Mouse (Mus musculus) naive thymus-derived CD4-positive, alpha-beta T cell, adult 2 months (primary cell): ENCODE data around the gene Drc7.
"Not testable (repeated sequence)": the region's sequence is repeated elsewhere in the genome, so short reads cannot be mapped to it uniquely, and the experiment has no call there.

Experiments
- DNase-seq: peaks from one replicate; pipeline ENCODE4 v3.0.0-alpha.2; 2011; ENCODE audit warnings: low read depth

Gene Drc7

DNA sequence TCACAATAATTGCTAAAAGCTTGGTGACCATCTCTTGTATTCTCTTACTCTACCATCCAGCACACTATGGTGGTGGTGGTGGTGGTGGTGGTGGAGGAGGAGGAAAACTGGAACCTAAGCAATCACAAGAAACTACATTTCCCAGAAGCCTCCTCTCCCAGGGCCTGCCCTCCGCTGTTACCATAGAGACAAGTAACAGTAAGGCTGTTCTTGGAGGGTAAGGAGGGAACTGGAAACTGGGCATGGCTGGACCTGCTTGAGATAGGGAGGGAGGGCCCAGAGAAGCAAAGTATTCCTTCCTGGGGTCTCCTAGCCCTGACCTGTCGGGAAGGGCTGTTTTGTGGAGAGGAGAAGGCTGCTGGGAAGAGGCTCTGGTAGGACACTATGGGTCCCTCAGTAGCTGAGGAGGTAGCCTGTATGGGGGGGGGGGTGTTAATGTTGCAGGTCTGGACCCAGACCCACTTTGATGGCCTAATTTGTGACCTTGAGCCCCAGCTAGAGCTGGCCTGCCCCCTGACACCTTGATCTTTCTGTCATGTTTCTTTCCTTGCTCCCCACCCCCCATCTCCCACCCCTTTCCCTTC is at the start of gene Drc7:
Gene Drc7 (plus strand): TSS at position 177 of the 584 bp plus-strand sequence.
- no peak for DNase-seq

DNA sequence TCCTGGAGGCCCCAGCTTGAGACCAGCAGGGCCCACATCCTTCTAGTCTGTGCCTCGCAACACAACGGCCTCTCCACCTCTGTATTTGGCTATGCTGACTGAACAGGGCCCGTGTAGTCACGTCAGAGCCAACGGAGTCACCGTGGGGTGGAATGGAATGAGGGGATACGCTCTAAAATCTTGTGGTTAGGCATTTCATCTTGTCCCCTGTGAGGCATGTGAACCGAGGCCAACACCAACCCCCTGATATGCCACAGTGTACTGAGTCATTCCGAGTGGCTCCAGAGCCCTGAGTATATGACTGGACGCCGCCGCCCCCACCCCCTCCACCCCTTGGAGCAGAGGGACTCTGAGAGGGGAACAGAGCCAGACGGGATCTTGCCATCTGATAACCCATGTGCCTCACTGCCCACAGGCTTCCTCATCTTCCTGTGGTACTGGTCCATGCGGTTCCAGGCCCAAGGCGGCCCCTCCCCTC is 42.4 kb upstream of the Drc7 start:
- no peak for DNase-seq

DNA sequence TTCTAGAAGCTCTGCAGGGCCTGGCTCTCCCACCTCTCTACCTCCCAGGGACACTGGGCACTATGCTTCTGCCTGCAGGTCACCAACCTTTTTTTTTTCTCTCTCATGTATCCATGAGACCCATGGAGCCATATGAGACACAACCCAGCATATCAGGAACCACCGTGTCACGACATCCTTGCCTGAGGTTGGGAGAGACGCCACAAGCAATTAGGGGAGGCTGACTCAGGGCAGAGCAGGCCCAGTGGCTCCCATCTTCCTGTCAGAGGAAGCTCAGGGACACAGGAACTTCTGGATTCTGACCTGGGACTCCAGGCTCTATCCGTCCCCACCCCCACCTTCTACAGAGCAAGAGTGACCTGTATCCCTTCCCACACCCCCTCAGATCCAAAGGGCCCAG is 39.0 kb upstream of the Drc7 start:
- DNase-seq = no peak

DNA sequence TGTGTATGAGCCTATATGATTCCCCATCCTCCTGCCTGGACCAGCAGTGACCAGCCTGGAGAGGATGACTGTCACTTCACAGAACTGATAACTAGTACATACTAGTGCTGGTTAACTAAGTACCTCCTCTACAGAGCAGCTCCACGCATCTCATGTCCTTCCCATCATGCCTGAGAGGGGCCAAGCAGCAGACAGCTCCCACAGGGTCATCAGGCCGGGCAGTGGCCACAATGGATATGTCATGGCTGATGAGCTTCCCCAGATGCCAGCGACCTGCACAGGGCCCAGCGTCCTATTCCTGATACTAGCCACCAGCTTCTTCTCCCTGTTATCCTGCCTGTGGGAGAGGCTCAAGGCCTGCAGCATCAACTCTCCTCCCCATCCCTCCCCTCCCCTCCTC is 38.2 kb upstream of the Drc7 start:
- no peak for DNase-seq

DNA sequence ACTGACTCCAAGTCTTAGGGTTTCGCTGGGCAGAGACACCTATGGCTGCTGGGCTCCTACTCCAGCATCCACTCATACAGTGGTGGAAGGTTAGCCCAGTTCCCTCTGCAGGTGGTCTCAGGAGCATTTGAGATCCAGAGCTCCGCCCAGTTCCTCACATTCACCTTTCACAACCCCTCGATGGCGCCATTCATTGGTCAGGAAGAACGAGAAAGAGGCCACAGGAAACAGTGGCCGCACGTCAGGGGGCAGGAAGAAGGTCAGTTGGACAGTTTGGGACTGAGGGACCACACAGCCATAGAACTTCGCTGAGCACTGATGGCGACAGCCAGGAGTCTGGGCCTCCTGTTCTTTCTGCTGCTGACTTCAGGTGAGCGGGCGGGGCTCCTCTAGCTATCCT is 37.5 kb upstream of the Drc7 start, which contains the start of gene Adgrg3:
Gene Adgrg3 (plus strand): TSS at position 242 of the 400 bp plus-strand sequence.
- no peak for DNase-seq

DNA sequence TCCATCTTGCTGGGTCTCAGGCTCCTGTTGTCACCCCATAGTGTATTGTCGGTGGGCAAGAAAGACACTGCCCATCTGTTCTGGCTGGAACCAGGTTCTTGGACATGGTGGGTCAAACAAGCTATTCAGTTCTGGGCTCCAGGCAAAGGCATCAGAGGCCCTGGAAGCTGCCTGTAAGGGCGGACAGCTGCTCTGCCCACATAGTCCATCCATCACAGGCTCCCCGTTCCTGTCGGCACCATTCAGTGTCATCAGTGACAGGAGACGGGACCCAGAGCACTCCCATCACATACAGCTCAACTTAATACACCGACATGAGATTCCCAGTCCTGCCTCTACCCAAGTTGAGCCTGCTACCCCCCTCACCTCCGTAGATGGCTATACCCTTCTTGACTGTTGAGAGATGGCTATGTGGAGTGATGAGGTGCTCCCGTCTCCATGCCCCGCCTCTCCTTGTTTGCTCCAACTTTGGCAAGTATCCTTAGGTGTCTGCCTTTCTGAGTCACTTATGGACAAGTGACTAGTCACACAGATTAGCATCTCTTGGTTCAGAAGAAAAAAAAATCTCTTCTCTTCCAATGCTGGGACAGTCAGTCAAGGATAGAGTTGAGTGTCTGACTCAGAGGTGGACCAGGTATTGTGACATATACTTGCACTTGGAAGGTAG is 36.8 kb upstream of the Drc7 start:
- DNase-seq = no peak

DNA sequence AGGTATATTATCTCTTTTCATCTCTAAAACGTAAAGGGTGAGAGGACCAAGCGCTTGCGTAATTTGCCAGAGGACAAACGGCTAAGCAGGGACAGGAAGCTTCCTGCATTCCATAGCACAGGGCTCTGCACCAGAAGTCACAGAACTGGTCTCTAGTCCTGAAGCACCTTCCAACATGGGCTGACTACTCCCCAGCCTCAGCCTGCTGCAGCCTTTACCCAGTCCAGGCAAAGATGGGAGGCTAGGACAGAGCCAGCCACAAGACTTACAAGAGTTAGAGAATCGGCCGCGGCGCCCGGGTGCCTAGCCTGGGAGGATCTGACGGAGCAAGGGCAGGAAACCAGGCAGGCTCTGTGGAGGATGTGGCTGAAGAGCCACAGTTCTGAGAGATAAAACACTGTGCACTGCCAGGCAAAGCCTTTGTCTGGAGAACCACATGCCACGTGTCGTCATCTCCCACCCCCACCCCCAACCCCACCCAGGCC is 34.6 kb upstream of the Drc7 start:
- DNase-seq = peak; percentile 76

DNA sequence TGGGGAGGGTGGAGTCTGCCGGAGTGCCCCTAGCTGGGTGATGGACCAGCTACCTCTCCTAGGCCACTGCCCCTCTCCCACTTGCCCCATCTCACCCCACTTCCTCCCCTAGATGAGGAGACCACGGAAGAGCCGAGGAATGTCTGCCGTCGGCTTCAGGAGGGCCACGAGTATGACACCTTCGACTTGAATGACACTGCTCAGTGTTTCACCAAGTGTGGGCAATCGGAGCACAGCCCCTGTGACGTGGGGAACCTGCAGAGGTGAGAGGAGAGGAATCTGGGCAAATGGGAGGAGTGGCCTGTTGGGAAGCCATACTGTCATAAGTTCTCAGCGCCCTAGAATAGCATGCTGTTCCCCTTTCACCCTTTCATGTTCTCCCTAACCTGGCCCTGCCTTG is 34.1 kb upstream of the Drc7 start:
- peak; percentile 67 for DNase-seq

DNA sequence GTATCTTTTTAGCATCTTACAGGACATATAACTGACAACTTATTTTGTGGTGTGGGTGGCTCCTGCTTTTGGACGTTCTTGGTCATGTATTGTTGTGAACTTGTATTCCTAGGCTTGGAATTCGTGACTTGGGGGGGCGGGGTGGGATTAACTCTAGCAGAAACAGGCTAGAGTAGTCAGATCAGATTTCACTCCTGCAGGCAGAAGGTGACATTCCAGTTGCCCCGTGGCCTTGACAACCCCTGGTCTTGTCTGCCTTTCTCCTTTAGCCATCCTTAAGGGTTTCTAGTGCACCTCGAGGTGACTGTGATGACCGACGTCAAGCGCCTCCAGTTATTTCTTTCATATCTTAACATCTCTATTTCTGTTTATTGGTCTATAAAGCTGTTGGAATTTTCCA is 31.7 kb upstream of the Drc7 start:
- DNase-seq = no peak

DNA sequence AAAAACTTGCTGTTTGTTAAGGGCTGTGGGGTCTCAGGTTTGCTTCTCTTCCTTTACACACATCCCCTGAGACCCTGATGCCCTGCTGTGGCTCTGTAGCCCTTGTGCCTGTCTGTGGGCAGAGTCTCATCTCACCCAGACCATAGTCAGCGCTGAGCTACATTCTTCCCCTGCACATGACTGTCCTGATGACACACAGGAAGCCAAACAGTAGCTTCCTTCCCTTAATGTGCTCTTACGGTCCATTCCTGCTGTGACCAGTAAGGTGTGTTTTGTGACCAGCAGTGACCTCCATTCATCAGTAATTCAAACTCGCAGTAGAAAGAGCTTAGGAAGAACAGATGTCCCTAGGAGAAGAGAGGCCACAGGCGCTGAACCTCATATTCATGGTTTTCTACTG is 30.5 kb upstream of the Drc7 start:
- no peak for DNase-seq

DNA sequence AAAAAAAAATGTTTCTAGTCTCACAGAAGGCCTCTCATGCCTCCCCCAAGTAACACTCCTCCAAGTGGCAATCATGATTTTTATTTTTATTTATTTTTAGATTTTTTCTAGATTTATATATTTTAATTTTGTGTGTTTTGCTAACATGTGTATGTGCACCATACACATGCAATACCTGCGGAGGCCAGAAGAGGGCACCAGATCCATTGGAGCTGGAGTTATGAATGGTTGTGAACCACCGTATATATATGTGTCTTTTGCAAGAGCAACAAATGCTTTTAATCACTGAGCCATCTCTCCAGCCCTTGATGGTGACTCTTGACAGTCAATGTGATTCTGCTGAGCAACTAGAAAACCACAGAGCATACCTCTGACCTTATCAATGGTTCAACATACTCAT is 29.5 kb upstream of the Drc7 start:
- DNase-seq = peak; percentile 42

DNA sequence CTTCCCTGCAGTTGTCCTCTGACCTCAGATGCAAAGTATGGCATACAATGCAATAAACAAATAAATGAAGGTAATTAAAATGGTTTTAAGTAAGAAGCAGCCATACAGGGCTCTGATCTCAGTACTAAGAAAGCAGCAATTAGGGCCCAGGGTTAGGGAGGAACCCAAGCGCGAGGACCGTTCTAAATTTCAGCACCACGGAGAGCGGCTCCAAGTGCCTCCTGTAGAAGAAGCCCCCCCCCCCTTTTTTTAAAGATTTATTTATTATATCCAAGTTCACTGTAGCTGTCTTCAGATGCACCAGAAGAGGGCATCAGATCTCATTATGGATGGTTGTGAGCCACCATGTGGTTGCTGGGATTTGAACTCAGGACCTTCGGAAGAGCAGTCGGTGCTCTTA is 26.5 kb upstream of the Drc7 start:
- DNase-seq = not testable (repeated sequence)

DNA sequence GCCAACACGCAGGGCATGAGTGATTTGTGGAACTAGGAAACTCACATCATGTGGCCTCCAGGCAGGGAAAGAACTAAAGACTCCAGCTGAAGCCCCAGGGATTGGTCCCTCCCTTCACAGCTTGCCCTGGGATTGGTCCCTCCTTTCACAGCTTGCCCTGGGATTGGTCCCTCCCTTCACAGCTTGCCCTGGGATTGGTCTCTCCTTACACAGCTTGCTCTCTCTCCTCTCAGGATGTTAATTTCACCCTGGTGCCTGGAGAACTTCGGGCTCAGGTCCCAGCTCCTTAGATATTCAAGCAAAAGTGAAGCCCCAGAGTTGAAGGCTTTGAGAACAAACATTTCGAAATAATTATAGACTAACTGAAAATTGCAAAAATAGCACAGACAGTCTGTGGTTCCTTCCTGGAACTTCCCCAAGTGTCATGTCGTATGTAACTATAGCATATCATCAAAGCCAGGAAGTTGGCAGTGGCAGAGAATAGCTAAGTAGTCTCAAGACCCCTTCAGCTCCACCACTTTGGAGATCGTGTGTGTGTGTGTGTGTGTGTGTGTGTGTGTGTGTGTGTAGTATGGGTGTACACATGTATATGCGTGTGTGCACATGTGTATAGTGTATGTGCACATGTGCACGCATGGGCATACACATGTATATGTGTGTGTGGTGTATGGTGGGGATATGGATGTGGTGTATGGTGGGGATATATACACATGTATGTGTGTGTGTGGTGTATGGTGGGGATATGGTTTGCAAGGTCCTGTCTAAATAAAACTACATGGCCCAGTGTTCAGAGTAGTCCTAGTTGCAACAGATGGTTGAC is 17.6 kb upstream of the Drc7 start:
- DNase-seq = no peak

DNA sequence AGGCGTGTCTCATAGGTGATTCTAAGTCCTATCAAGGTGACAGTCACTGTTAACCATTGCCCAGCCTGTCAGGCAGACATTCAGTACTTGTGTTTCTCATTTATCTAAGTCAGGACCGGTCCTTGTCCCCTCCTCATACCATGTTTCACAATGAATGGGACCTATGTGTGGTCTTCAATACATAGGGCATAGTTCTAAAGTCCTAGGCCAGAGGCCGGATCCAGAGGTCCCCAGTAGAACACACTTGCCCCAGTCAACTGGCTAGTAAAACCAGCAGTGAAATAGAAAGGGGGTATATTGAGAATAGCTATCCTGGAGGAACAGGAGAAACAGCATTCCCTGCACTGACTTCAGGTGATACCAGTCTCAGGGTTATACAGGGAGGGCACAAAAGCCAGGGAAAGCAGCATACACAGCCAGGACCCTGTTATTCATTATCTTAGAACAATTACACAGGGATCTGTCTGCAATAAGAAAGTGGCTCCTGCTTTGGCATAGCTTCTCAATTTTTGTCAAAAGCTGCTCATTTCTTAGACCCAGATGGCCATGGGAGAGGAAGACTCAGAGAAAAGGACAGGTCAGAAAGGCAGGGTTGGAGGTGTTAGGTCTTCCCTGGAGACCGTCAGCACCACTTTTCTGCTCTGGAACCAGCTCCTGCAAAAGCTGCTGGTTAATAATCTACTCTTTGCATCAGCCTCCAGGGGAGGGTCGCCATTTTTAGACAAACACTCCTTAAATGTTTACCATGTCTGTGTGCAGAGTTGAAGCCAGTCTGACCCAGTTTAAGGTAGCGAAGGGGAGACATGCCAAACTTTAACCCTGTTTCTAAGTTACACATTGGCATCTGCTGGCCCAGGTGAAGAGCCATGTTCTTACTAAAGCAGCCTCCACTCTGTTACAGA is 12.8 kb upstream of the Drc7 start:
- DNase-seq = no peak

DNA sequence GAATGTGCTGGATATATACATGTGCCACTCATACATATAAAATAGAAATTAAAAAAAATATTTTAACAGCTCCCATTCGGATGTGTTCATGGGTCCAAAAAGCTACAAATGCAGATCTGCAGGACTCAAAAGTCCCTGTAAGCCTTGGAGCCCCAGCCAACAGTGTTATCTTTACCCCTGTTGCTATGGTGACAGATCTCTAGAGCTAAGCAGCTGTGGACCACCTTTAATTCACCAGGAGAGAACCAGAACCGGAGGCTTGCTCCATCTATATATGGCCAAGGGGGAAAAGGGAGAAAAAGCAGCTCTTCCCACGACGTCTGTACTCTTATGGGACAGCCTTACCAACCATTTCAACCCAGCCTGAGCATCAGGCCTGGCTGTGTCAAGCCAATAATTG is 10.1 kb upstream of the Drc7 start:
- no peak for DNase-seq

DNA sequence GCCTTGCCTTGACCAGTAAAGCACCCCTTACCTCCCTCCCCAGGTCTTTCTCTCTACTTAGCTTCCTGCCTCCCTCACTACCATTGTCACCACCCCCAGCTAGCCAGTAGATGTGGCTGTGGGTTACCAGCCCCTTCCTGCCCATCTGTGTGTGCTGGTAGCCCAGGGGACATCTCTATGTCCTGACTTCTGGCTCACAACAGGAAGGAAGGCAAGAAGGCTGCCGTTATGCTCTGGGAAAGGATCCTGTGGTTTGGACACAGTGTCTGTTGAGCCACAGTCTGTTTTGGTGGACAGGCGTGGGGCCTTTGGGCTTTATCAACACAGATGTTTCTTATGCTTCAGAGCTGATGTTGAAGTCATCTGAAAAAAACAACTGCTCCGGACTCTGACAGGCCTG is 7.9 kb upstream of the Drc7 start:
- DNase-seq = no peak

DNA sequence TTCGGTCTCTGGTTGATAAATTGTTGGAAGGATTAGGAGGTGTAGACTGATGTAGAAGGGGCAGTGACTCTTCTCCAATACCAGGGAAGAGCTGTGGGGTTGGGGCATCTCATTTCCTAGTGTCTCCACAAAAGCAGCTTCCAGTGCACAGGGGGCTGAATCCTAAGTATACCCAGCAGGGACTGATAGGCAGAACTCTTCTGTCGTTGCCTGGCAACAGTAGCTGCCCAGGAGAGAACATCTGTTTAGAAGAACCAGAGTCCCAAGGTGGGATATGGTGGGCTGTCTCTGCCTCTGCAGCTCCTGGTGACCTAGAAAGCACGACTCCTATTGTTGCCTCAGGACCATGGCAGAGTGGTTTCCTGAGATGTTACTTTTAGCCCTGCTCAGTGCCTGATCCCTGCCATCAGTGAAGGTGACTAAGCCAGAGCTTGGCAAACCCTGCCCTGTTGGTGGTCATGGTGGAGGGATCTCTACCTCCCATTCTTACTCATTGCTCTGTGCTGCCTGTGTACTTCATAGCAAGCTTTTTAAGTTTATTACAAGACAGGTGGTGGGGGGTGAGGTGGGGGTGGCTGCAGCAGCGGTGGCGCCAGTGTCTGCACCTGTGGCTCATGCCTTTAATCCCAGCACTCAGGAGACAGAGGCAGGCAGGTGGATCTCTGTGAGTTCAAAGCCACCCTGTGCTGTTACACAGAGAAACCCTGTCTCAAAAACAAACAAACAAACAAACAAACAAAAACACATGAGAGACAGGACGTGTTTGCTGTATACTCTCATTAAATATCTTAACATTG is 6.8 kb upstream of the Drc7 start:
- DNase-seq = no peak

DNA sequence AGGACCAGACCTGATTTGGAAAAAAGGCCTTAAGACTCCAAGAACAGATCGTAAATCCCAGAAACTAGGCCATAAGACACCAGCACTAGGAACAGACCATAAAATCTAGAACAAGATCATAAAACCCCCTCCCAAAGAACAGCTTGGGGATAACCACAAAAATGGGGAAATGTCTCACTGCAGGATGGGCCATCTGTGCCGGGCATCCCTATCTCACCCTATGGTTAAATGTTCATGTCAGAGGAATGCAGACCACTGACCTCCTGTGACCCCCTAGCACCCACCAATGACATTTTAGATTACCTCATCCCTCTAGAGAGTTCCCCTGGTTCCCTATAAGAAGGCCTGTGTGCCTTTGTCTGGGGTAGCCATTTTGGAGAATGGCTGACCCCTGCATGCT is 5.3 kb upstream of the Drc7 start:
- no peak for DNase-seq

DNA sequence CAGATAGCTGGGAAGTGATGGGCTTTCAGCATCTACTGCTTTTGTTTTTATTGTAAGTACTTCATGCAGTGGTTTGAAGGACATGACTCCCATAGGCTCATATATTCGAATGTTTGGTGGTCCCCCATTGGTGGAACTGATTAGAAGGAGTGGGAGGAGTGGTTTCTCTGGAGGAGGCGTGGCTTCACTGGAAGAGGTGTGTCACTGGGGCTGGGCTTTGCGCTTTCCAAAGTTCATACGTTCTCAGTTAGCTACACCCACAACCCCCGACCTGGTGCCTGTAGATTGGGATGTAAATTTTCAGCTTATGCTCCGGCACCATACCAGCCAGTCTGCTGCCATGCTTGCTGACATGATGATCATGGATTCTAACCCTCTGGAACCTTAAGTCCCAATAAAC is 465 bp upstream of the Drc7 start:
- DNase-seq = no peak

DNA sequence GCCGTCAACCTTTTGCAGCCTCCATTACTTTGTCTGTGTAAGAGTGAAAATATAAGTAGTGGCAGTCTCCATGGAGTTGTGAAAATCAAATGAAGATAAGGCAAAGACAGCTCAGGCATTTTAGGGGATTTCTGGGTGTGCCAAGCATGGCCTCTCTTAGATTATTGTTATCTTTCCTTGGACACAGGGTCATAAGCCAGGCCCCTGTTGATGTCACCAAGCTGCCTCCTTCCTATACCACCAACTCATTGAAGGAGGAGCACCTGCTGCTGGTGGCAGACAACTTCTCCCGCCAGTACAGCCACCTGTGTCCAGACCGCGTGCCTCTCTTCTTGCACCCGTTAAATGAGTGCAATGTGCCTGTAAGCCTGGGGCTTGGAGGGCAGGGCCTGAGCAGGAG is 1.5 kb downstream of the Drc7 start:
- DNase-seq = no peak

DNA sequence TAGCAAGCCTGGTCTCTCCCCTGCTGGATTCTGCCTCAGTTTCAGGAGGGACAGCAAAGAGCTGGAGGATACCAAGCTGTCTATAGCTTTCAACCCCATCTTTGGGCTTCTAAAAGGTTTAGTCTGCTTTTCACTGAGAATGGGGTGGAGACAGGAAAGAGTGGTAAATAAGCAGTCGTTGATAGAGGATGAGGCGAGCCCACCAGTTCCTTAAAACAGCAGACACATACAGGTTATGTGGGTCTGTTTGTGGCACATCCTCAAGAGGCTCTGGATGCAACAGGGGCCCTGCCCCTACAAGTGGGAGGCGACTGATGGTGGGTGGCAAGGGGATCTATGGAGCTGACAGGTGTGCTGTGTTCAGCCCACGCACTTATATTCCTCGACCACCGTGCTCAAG is 3.8 kb downstream of the Drc7 start:
- no peak for DNase-seq
